Mouse (Mus musculus) inflammation-experienced regulatory T-cells, adult 6 months (primary cell): ENCODE measurements around the gene Zfp185. TPM values are rescaled to one million over a fixed set of nuclear protein-coding genes. Genes with fewer than 3 reads are reported as not detected.
"Not testable (repeated sequence)": the region's sequence is repeated elsewhere in the genome, so short reads cannot be mapped to it uniquely, and the experiment has no call there.

Experiments
- ATAC-seq: one replicate; pipeline ENCODE4 v1.8.0; 2017
- polyA plus RNA-seq, 3 experiments: library from polyadenylated mRNA; unstranded; fragments of 100-300 nt; shearing (Covaris generic); gene quantifications; one replicate each; pipeline ENCODE4 v1.2.1; 2017

The Zfp185 gene
- polyA plus RNA-seq, 3 experiments from 2014 or later = not detected

DNA sequence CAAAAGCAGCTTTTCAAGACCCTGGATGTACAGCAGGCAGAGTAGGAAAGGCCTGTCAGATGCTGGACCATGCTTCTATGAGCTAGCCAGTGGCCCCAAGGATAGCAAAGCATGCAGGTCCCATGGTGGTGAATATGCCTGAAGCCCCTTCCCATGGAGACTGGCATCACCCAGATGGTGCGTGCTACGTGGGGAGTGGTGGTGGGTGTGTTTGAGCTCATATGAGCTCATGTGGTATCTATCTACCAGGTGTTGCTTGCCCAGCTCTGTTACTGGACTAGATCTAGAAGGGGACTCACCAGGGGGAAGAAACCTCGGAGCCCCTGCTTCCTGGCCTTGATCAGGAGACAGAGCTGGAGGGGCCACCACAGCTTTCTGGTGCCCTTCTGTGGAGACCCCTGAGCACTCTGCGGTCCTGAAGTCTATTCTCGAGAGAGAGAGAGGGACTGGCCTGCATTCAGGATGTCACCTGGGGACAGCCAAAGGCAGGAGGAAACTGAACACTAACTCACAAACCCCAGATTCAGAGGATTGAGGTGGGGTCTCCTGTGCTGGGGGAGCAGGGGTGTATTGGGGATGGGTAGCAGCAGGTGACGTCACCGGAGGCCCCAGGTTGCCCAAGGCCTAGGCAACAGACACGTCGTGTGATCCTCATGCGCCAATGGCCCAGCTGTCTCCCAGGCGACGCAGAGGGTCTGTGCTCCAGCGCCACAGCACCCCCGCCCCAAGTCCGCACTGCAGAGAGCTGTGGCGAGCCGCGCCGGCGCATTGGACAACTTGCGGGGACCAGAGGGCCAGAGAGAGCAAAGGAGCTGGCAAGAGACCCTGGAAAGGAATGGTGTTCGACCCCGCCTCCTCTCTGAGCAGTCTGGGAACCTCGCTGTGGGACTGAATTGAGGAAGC lies 76.6 kb downstream of the Zfp185 start:
- no peak for ATAC-seq

GRCm38 (mm10) chrX:73064415-73064793 lies 77.3 kb downstream of the Zfp185 start, which contains the start of gene Pnma3:
Pnma3 (plus strand) TSS chrX:73064787.
- ATAC-seq = no peak

- not testable (repeated sequence) for ATAC-seq
These were observed 79.7 kb downstream of the Zfp185 start for GRCm38 (mm10) chrX:73066765-73067312.

Other genes starting within 250 kb of the Zfp185 start
- gene Gabrq, start 162.2 kb upstream of the Zfp185 start, polyA plus RNA-seq = not detected
- gene Cetn2, start 68.9 kb upstream of the Zfp185 start, polyA plus RNA-seq = 100 to 1,000 TPM; 141 to 162 (median 151) TPM
- 10 to 100 TPM; 22.2 to 33.4 (median 27.8) TPM for gene Nsdhl, start 68.8 kb upstream of the Zfp185 start, polyA plus RNA-seq
- not detected for gene Pnma5, start 49.8 kb downstream of the Zfp185 start, polyA plus RNA-seq
- gene Pnma3, start 77.4 kb downstream of the Zfp185 start, polyA plus RNA-seq = not detected
- 100 to 1,000 TPM; 107 to 143 (median 134) TPM for gene Xlr4a, start 95.1 kb downstream of the Zfp185 start, polyA plus RNA-seq
- gene Xlr3a, start 109.8 kb downstream of the Zfp185 start, polyA plus RNA-seq = 1 to 10 TPM in 1 of 3 experiments, under 1 TPM in 1, not detected in 1; 0.46 to 2.5 TPM
- not detected for gene Gm14685, start 129.7 kb downstream of the Zfp185 start, polyA plus RNA-seq
- gene Xlr5b, start 161.5 kb downstream of the Zfp185 start, polyA plus RNA-seq = not detected
- gene DXBay18, start 162.1 kb downstream of the Zfp185 start, polyA plus RNA-seq = not detected
- gene Spin2d, start 189.7 kb downstream of the Zfp185 start, polyA plus RNA-seq = not detected
- 10 to 100 TPM in 2 of 3 experiments, under 1 TPM in 1; 0.69 to 13.8 (median 11.1) TPM for gene Xlr3b, start 204.9 kb downstream of the Zfp185 start, polyA plus RNA-seq
- 100 to 1,000 TPM; 158 to 187 (median 175) TPM for gene Xlr4b, start 227.0 kb downstream of the Zfp185 start, polyA plus RNA-seq
- 1 to 10 TPM; 1.5 to 2.1 (median 1.8) TPM for gene F8a, start 241.0 kb downstream of the Zfp185 start, polyA plus RNA-seq